24 mouse cellular contexts compared by ENCODE assay signal in the genomic region with DNA sequence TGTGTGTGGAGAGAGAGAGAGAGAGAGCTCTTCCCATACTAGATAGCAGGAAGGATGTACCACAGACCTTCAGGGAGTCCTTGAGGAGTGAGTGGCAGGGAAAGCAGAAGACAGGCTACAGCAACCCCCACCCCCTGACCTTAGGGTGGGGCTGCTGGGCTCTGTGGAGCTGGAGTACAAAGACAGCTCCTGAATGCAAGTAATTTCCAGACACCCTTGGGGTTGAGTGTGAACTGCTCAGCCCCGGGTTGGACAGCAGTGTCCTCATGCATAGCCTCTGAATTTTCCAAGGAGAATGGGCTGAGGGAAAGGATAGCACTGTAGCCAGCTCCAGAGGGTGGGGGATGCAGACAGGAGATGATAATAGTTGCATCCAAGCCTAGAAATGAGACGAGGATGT. TPM values are rescaled to one million over a fixed set of nuclear protein-coding genes. Genes with fewer than 3 reads are reported as not detected.
DNase-seq lines count a peak whose midpoint lies in the region; ATAC-seq and TF ChIP-seq lines count a peak whose summit lies in the region.
"Had no signal": no experiment of that assay in that cellular context is flagged by ENCODE, and none has a peak within 500 bp of the region (broad histone marks: within the 10 kb centered on the region; RNA-seq: fewer than 3 reads in every experiment).

No protein-coding gene starts in this region.

- no peaks in the 10 kb centered on the region for H3K36me3 ChIP-seq in heart, adult 2 months (ENCODE audit: control insufficient read depth, insufficient read depth, low read length)
- no peaks in the 10 kb centered on the region for H3K36me3 ChIP-seq in midbrain, embryonic 13.5 days
- no peaks in the 10 kb centered on the region for H3K36me3 ChIP-seq in midbrain, embryonic 11.5 days (ENCODE audit: control insufficient read depth, insufficient read depth, low read length)
- no peaks in the 10 kb centered on the region for H3K36me3 ChIP-seq in kidney, embryonic 15.5 days
- H3K36me3 ChIP-seq: G1E had no signal

- no peak for TF ChIP-seq POLR2A in heart, adult 2 months (IDR thresholded peaks at IDR 0.05; ENCODE audit: insufficient read depth, low read depth, low read length)

- ATAC-seq in midbrain, embryonic 13.5 days, result 0 out of 2 replicates have a peak, but pooled peaks have one; percentile 48
- no peak for ATAC-seq in midbrain, embryonic 11.5 days (ENCODE audit: low FRiP score)
- no peak for ATAC-seq in kidney, embryonic 15.5 days (replicated peaks; ENCODE audit: low FRiP score)
- ATAC-seq: activated CD4-positive, CD25-positive, alpha-beta regulatory T cell, adult 4 months; CD4-positive, CD25-positive, alpha-beta regulatory T cell, adult 4 months; Patski had no signal

- no peak for TF ChIP-seq EP300 in heart, adult 2 months (IDR thresholded peaks at IDR 0.05; ENCODE audit: insufficient read depth, low read depth, low read length)

- no peaks in the 10 kb centered on the region for H3K27me3 ChIP-seq in heart, adult 2 months (ENCODE audit: control insufficient read depth, insufficient read depth, low read length)
- no peaks in the 10 kb centered on the region for H3K27me3 ChIP-seq in midbrain, embryonic 13.5 days
- no peaks in the 10 kb centered on the region for H3K27me3 ChIP-seq in midbrain, embryonic 11.5 days (ENCODE audit: control insufficient read depth, insufficient read depth, low read length)
- no peaks in the 10 kb centered on the region for H3K27me3 ChIP-seq in kidney, embryonic 15.5 days
- H3K27me3 ChIP-seq: CH12.LX, Patski had no signal

- H3K4me1 ChIP-seq in heart, adult 2 months (ENCODE audit: control insufficient read depth, insufficient read depth, low read length), result peaks cover 3% of the 10 kb centered on the region
- H3K4me1 ChIP-seq in midbrain, embryonic 13.5 days (replicated peaks), result no peaks in the 10 kb centered on the region
- H3K4me1 ChIP-seq in midbrain, embryonic 11.5 days (ENCODE audit: control insufficient read depth, insufficient read depth, low read length), result no peaks in the 10 kb centered on the region
- no peaks in the 10 kb centered on the region for H3K4me1 ChIP-seq in kidney, embryonic 15.5 days

- TF ChIP-seq CTCF in heart, adult 2 months (IDR thresholded peaks at IDR 0.05), result no peak

- WGBS in heart, adult 2 months, result 63% methylated on average over 2 of the region's 2 CpGs
- WGBS in midbrain, embryonic 13.5 days, result 73% methylated on average over 2 of the region's 2 CpGs
- 76% methylated on average over 2 of the region's 2 CpGs for WGBS in midbrain, embryonic 11.5 days
- WGBS in kidney, embryonic 15.5 days, result 70% methylated on average over 2 of the region's 2 CpGs

- H3K9ac ChIP-seq in heart, adult 2 months (ENCODE audit: low read depth, low read length), result no peak overlapping the region
- no peak overlapping the region for H3K9ac ChIP-seq in midbrain, embryonic 13.5 days (replicated peaks)
- no peak overlapping the region for H3K9ac ChIP-seq in midbrain, embryonic 11.5 days (ENCODE audit: low read length)
- H3K9ac ChIP-seq in kidney, embryonic 15.5 days, result no peak overlapping the region

- H3K4me3 ChIP-seq in heart, adult 2 months, result no peak overlapping the region
- H3K4me3 ChIP-seq in midbrain, embryonic 13.5 days (replicated peaks), result no peak overlapping the region
- H3K4me3 ChIP-seq in midbrain, embryonic 11.5 days (ENCODE audit: low read depth, low read length), result no peak overlapping the region
- no peak overlapping the region for H3K4me3 ChIP-seq in kidney, embryonic 15.5 days (replicated peaks)

- DNase-seq in heart, adult 11 months, result peak; percentile 51
- DNase-seq in heart, adult 2 months, result no peak
- no peak for DNase-seq in midbrain, embryonic 11.5 days (ENCODE audit: low spot score, missing footprints)
- DNase-seq in ES-CJ7 (ENCODE audit: low read depth, low spot score) (peak; percentile 18), ZHBTc4 (ENCODE audit: low read depth, low spot score) (peak; percentile 57)
- no peak for DNase-seq in gastrocnemius, adult 8-10 months (ENCODE audit: low spot score in 2 of 2)
- DNase-seq: adrenal gland, adult 2 months; adrenal gland, adult 8-10 months; adrenal gland, postnatal 10 days; adrenal gland, postnatal 14 days; adrenal gland, postnatal 25 days; adrenal gland, postnatal 36 days; B cell, adult 2 months; cerebellum, adult 11 months; cerebellum, adult 11-12 months; cerebellum, adult 18-20 months; cerebellum, adult 2 months had no signal

- H3K79me2 ChIP-seq in heart, adult 2 months (replicated peaks; ENCODE audit: control insufficient read depth, insufficient read depth, low read length), result no peaks in the 10 kb centered on the region

- intact Hi-C loops in heart, adult 2 months (cut with DNase I), result no loop called here

- H3K9me3 ChIP-seq in midbrain, embryonic 13.5 days, result no peaks in the 10 kb centered on the region
- no peaks in the 10 kb centered on the region for H3K9me3 ChIP-seq in midbrain, embryonic 11.5 days (ENCODE audit: control insufficient read depth, low read length)
- H3K9me3 ChIP-seq in kidney, embryonic 15.5 days (replicated peaks), result no peaks in the 10 kb centered on the region
- H3K9me3 ChIP-seq: G1E had no signal

- no peak overlapping the region for H3K4me2 ChIP-seq in midbrain, embryonic 13.5 days (replicated peaks)
- no peak overlapping the region for H3K4me2 ChIP-seq in midbrain, embryonic 11.5 days
- no peak overlapping the region for H3K4me2 ChIP-seq in kidney, embryonic 15.5 days

- H3K27ac ChIP-seq in heart, adult 2 months, result no peak overlapping the region
- H3K27ac ChIP-seq in midbrain, embryonic 13.5 days, result no peak overlapping the region
- no peak overlapping the region for H3K27ac ChIP-seq in midbrain, embryonic 11.5 days (ENCODE audit: low read depth, low read length)
- H3K27ac ChIP-seq in kidney, embryonic 15.5 days, result no peak overlapping the region

RNA-seq across cellular contexts. Expression of gene Bod1, which starts 50.9 kb away (rescaled TPM):
- 100 to 1,000 TPM; 125 to 140 TPM for total RNA-seq in heart, adult 2 months (2021)
- 105 and 181 TPM in 2 replicates for polyA plus RNA-seq in heart, adult 2 months (2012; rRNA removed)
- polyA plus RNA-seq in midbrain, embryonic 13.5 days (2015; fragmentation: Nextera tagmentation; extraction: Ambion mirVana), result 153 and 163 TPM in 2 replicates
- 148 and 160 TPM in 2 replicates for polyA plus RNA-seq in midbrain, embryonic 11.5 days (2014; fragmentation: Nextera tagmentation; extraction: Ambion mirVana)
- polyA plus RNA-seq in kidney, embryonic 15.5 days (2015; fragmentation: Nextera tagmentation; extraction: Ambion mirVana), result 84.9 and 86.8 TPM in 2 replicates
- total RNA-seq in gastrocnemius, adult 8-10 months (2022), result 100 to 1,000 TPM; 162 to 214 (median 179) TPM

Comparison
In these comparisons a context has a peak if more than half of its experiments do, and no peak if none do; other contexts are left out.
1. DNase-seq: peak in heart, adult 11 months (single experiment), ES-CJ7 (single experiment) and ZHBTc4 (single experiment); none in heart, adult 2 months (0 of 2), midbrain, embryonic 11.5 days (single experiment) and gastrocnemius, adult 8-10 months (0 of 2).